ENCODE assay signal across 8 mouse cellular contexts in genomic region chrX:101429976-101430375, GRCm38 (mm10). TPM values are rescaled to one million over a fixed set of nuclear protein-coding genes. Genes with fewer than 3 reads are reported as not detected.
DNase-seq lines count a peak whose midpoint lies in the region; ATAC-seq lines count a peak whose summit lies in the region.

No protein-coding gene starts in this region.

- peak; percentile 67 for ATAC-seq in kidney, embryonic 16.5 days (ENCODE audit: low FRiP score, low TSS enrichment)
- peak; percentile 23 for ATAC-seq in erythroblast, adult 5-6 weeks (replicated peaks; ENCODE audit: low FRiP score, poor library complexity, severe bottlenecking)
- peak; percentile 61 for ATAC-seq in midbrain, embryonic 16.5 days

- peak overlapping the region; percentile 49 for H3K4me3 ChIP-seq in kidney, embryonic 16.5 days (ENCODE audit: low read length)
- H3K4me3 ChIP-seq in limb, embryonic 10.5 days, result peak overlapping the region; percentile 68
- peak overlapping the region; percentile 66 for H3K4me3 ChIP-seq in midbrain, embryonic 16.5 days (ENCODE audit: low read depth, low read length)

- H3K9ac ChIP-seq in kidney, embryonic 16.5 days (replicated peaks; ENCODE audit: low read length), result peak overlapping the region; percentile 69
- H3K9ac ChIP-seq in midbrain, embryonic 16.5 days (ENCODE audit: low read depth, low read length), result peak overlapping the region; percentile 79

- H3K9me3 ChIP-seq in kidney, embryonic 16.5 days (ENCODE audit: low read length), result no peaks in the 10 kb centered on the region
- H3K9me3 ChIP-seq in limb, embryonic 10.5 days (replicated peaks), result no peaks in the 10 kb centered on the region
- no peaks in the 10 kb centered on the region for H3K9me3 ChIP-seq in midbrain, embryonic 16.5 days (replicated peaks; ENCODE audit: control insufficient read depth, low read length, poor library complexity, severe bottlenecking)

- no peaks in the 10 kb centered on the region for H3K27me3 ChIP-seq in kidney, embryonic 16.5 days (ENCODE audit: insufficient read depth, low read length)
- H3K27me3 ChIP-seq in limb, embryonic 10.5 days (ENCODE audit: low read depth, poor library complexity, severe bottlenecking), result peaks cover 37% of the 10 kb centered on the region
- H3K27me3 ChIP-seq in midbrain, embryonic 16.5 days (ENCODE audit: control insufficient read depth, insufficient read depth, low read depth, low read length), result no peaks in the 10 kb centered on the region

- 27% methylated on average over 14 of the region's 14 CpGs for WGBS in kidney, embryonic 16.5 days
- WGBS in limb, embryonic 10.5 days, result 20% methylated on average over 14 of the region's 14 CpGs
- WGBS in midbrain, embryonic 16.5 days, result 13% methylated on average over 14 of the region's 14 CpGs

- H3K36me3 ChIP-seq in kidney, embryonic 16.5 days (ENCODE audit: insufficient read depth, low read length), result 0 out of 2 replicates have a peak, but pooled peaks cover 7% of the 10 kb centered on the region
- peaks cover 37% of the 10 kb centered on the region for H3K36me3 ChIP-seq in limb, embryonic 10.5 days
- H3K36me3 ChIP-seq in midbrain, embryonic 16.5 days (ENCODE audit: control insufficient read depth, insufficient read depth, low read length), result no peaks in the 10 kb centered on the region

- DNase-seq in kidney, postnatal 14 days, result no peak
- peak; percentile 36 for DNase-seq in MEL-GATA-1-ER (ENCODE audit: extremely low read depth, low read depth)
- no peak for DNase-seq in limb, embryonic 10.5 days (ENCODE audit: low spot score)
- no peak for DNase-seq in left cerebral cortex, adult 8-10 months (ENCODE audit: low spot score in 2 of 2)
- DNase-seq in urinary bladder, adult 18-20 months (ENCODE audit: low spot score in 2 of 2), result no peak

- H3K4me2 ChIP-seq in kidney, embryonic 16.5 days (replicated peaks; ENCODE audit: low read depth, low read length), result peak overlapping the region; percentile 53
- peak overlapping the region; percentile 58 for H3K4me2 ChIP-seq in midbrain, embryonic 16.5 days (ENCODE audit: low read length)

- peak overlapping the region; percentile 94 for H3K27ac ChIP-seq in kidney, embryonic 16.5 days (ENCODE audit: low read length)
- H3K27ac ChIP-seq in limb, embryonic 10.5 days, result peak overlapping the region; percentile 97
- H3K27ac ChIP-seq in midbrain, embryonic 16.5 days (ENCODE audit: low read length), result peak overlapping the region; percentile 91

- H3K4me1 ChIP-seq in kidney, embryonic 16.5 days (ENCODE audit: insufficient read depth, low read length), result 0 out of 2 replicates have a peak, but pooled peaks cover 9% of the 10 kb centered on the region
- H3K4me1 ChIP-seq in limb, embryonic 10.5 days, result no peaks in the 10 kb centered on the region
- H3K4me1 ChIP-seq in midbrain, embryonic 16.5 days (ENCODE audit: control insufficient read depth, insufficient read depth, low read length), result peaks cover 11% of the 10 kb centered on the region; the same call in 1 of the 2 replicates

RNA-seq across cellular contexts. Expression of gene Nono, which starts 0.9 kb away (rescaled TPM):
- polyA plus RNA-seq in kidney, embryonic 16.5 days (2015; fragmentation: Nextera tagmentation; extraction: Ambion mirVana), result 457 and 479 TPM in 2 replicates
- 66.0 and 86.1 TPM in 2 replicates for total RNA-seq in erythroblast, adult 5-6 weeks (2015; ENCODE audit: low replicate concordance)
- 111 and 145 TPM in 2 replicates for total RNA-seq in erythroblast, adult 5-6 weeks (2017; ENCODE audit: low replicate concordance)
- 627 and 644 TPM in 2 replicates for polyA plus RNA-seq in limb, embryonic 10.5 days (2016; fragmentation: Nextera tagmentation; extraction: Ambion mirVana)
- polyA plus RNA-seq in midbrain, embryonic 16.5 days (2015; fragmentation: Nextera tagmentation; extraction: Ambion mirVana), result 292 and 324 TPM in 2 replicates
- total RNA-seq in left cerebral cortex, adult 8-10 months (2022), result 100 to 1,000 TPM; 111 to 132 (median 113) TPM

RNA-seq across cellular contexts. Expression of gene Zmym3, which starts 9.3 kb away (rescaled TPM):
- 30.9 and 31.6 TPM in 2 replicates for polyA plus RNA-seq in kidney, embryonic 16.5 days (2015; fragmentation: Nextera tagmentation; extraction: Ambion mirVana)
- 35.4 and 42.2 TPM in 2 replicates for total RNA-seq in erythroblast, adult 5-6 weeks (2015; ENCODE audit: low replicate concordance)
- 4.7 and 22.7 TPM in 2 replicates for total RNA-seq in erythroblast, adult 5-6 weeks (2017; ENCODE audit: low replicate concordance)
- 23.0 and 30.8 TPM in 2 replicates for polyA plus RNA-seq in limb, embryonic 10.5 days (2016; fragmentation: Nextera tagmentation; extraction: Ambion mirVana)
- polyA plus RNA-seq in midbrain, embryonic 16.5 days (2015; fragmentation: Nextera tagmentation; extraction: Ambion mirVana), result 110 and 119 TPM in 2 replicates
- 100 to 1,000 TPM; 145 to 161 (median 153) TPM for total RNA-seq in left cerebral cortex, adult 8-10 months (2022)

RNA-seq across cellular contexts. Expression of gene Itgb1bp2, which starts 18.9 kb away (rescaled TPM):
- 4.0 and 4.8 TPM in 2 replicates for polyA plus RNA-seq in kidney, embryonic 16.5 days (2015; fragmentation: Nextera tagmentation; extraction: Ambion mirVana)
- 2.3 TPM in 1 of 2 replicates, not detected in the other for total RNA-seq in erythroblast, adult 5-6 weeks (2015; ENCODE audit: low replicate concordance)
- total RNA-seq in erythroblast, adult 5-6 weeks (2017; ENCODE audit: low replicate concordance), result 1.5 and 3.2 TPM in 2 replicates
- 2.2 and 2.9 TPM in 2 replicates for polyA plus RNA-seq in limb, embryonic 10.5 days (2016; fragmentation: Nextera tagmentation; extraction: Ambion mirVana)
- polyA plus RNA-seq in midbrain, embryonic 16.5 days (2015; fragmentation: Nextera tagmentation; extraction: Ambion mirVana), result 1.2 and 2.1 TPM in 2 replicates
- total RNA-seq in left cerebral cortex, adult 8-10 months (2022), result 1 to 10 TPM in 2 of 4 experiments, under 1 TPM in 2; 0.42 to 1.7 (median 1.0) TPM

RNA-seq across cellular contexts. Expression of gene Gjb1, which starts 53.8 kb away (rescaled TPM):
- polyA plus RNA-seq in kidney, embryonic 16.5 days (2015; fragmentation: Nextera tagmentation; extraction: Ambion mirVana), result 33.6 and 40.6 TPM in 2 replicates
- total RNA-seq in erythroblast, adult 5-6 weeks (2015; ENCODE audit: low replicate concordance), result not detected in 2 replicates
- not detected in 2 replicates for total RNA-seq in erythroblast, adult 5-6 weeks (2017; ENCODE audit: low replicate concordance)
- polyA plus RNA-seq in limb, embryonic 10.5 days (2016; fragmentation: Nextera tagmentation; extraction: Ambion mirVana), result not detected in 2 replicates
- 1.3 TPM in 2 replicates for polyA plus RNA-seq in midbrain, embryonic 16.5 days (2015; fragmentation: Nextera tagmentation; extraction: Ambion mirVana)
- 10 to 100 TPM; 19.0 to 20.0 (median 19.3) TPM for total RNA-seq in left cerebral cortex, adult 8-10 months (2022)
